Mouse (Mus musculus) forebrain, embryonic 11.5 days (tissue): Measurements from ENCODE around the gene Sox6. TPM values are rescaled to one million over a fixed set of nuclear protein-coding genes. Genes with fewer than 3 reads are reported as not detected.

Experiments
- ATAC-seq: fragments of 200-750 bp; cut with Nextera tagmentation; replicated peaks from 2 replicates; pipeline ENCODE4 v1.8.0; 2017; ENCODE audit warnings: moderate TSS enrichment; ENCODE audit not compliant: low FRiP score
- DNase-seq: peaks from one replicate; pipeline ENCODE4 v3.0.0-alpha.2; 2017; ENCODE audit warnings: low spot score
- H3K27ac ChIP-seq: fragments of 300-500 bp; sonication (generic); 2 replicates; pipeline ENCODE4 v1.5.1; 2014; ENCODE audit warnings: low read depth, low read length
- H3K27me3 ChIP-seq: fragments of 300-500 bp; sonication (generic); 2 replicates; pipeline ENCODE4 v1.6.1; 2014; ENCODE audit warnings: mild to moderate bottlenecking, low read length, mixed read lengths; ENCODE audit not compliant: control insufficient read depth, insufficient read depth
- H3K36me3 ChIP-seq: fragments of 300-500 bp; sonication (generic); 2 replicates; pipeline ENCODE4 v1.6.1; 2014; ENCODE audit warnings: mild to moderate bottlenecking, low read length, moderate library complexity, mixed read lengths; ENCODE audit not compliant: control insufficient read depth, insufficient read depth
- H3K4me1 ChIP-seq: fragments of 300-500 bp; sonication (generic); replicated peaks from 2 replicates; pipeline ENCODE4 v1.6.1; 2014; ENCODE audit warnings: low read length, mixed read lengths; ENCODE audit not compliant: control insufficient read depth, insufficient read depth
- H3K4me2 ChIP-seq: fragments of 300-500 bp; sonication (generic); 2 replicates; pipeline ENCODE4 v1.6.1; 2014; ENCODE audit warnings: low read depth, mild to moderate bottlenecking, low read length, moderate library complexity, mixed read lengths; ENCODE audit not compliant: severe bottlenecking
- H3K4me3 ChIP-seq: fragments of 300-500 bp; sonication (generic); 2 replicates; pipeline ENCODE4 v1.5.1; 2014; ENCODE audit warnings: low read depth, low read length
- H3K9ac ChIP-seq: fragments of 300-500 bp; sonication (generic); 2 replicates; pipeline ENCODE4 v1.6.1; 2014; ENCODE audit warnings: low read length
- H3K9me3 ChIP-seq: fragments of 300-500 bp; sonication (generic); 2 replicates; pipeline ENCODE4 v1.6.1; 2016; ENCODE audit warnings: low read length, mixed read lengths; ENCODE audit not compliant: control insufficient read depth
- WGBS: fragments of 180-500 bp; shearing (Covaris S2); extraction: QIAGEN DNeasy Blood & Tissue Kit; methylation state at CpG from one replicate; pipeline ENCODE4 v1.1.7; 2014; 5-methylcytosine and 5-hydroxymethylcytosine counted together
- polyA plus RNA-seq: library from polyadenylated mRNA; unstranded; fragments of >200 nt; fragmentation: Nextera tagmentation; extraction: Ambion mirVana; gene quantifications from 2 replicates; pipeline ENCODE4 v1.2.1, GENCODE M21; 2014

Sox6 gene
- polyA plus RNA-seq, 1 experiment from 2014 or later, result 154 TPM

- Histone ChIP-seq H3K36me3 (no peaks in the 10 kb centered on the region), H3K27me3 (no peaks in the 10 kb centered on the region), H3K4me2 (peak overlapping the region; percentile 100), H3K9me3 (no peaks in the 10 kb centered on the region), H3K4me1 (peaks cover 10% of the 10 kb centered on the region; the same call in 1 of the 2 replicates), H3K27ac (peak overlapping the region; percentile 96), H3K4me3 (peak overlapping the region; percentile 55), H3K9ac (peak overlapping the region; percentile 98)
- 4% methylated on average over 26 of the region's 26 CpGs for WGBS
- peak; percentile 83 for DNase-seq
- ATAC-seq, result peak; percentile 27
Measured at GRCm38 (mm10) chr7:116030597-116031387, 7.8 kb downstream of the Sox6 start.

DNA sequence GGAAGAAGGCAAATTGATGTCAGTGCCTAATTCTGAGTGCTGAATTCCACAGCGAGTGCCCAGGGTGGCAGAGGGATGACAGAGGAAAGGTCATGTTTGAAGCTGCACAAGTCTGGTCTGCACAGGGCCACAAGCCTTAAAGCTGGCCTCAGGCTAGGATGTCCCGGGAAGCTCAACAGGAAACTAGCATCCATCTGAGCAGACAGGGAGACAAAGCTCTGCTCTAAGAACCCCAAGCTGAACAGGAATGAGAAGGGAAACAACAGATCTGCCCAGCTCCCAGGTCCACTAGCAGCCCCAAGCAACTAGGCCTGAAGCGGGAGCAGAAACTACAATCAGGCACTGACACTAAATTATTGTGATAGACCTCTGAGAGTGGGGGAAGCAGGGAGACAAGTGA lies 8.6 kb downstream of the Sox6 start:
- Histone ChIP-seq H3K36me3 (no peaks in the 10 kb centered on the region), H3K4me1 (peaks cover 10% of the 10 kb centered on the region; the same call in 1 of the 2 replicates), H3K27ac (peak overlapping the region; percentile 96), H3K9me3 (no peaks in the 10 kb centered on the region), H3K4me2 (peak overlapping the region; percentile 100), H3K9ac (peak overlapping the region; percentile 98), H3K27me3 (no peaks in the 10 kb centered on the region), H3K4me3 (peak overlapping the region; percentile 55)
- 15% methylated on average over 3 of the region's 3 CpGs for WGBS
- DNase-seq (no peak), ATAC-seq (no peak)

DNA sequence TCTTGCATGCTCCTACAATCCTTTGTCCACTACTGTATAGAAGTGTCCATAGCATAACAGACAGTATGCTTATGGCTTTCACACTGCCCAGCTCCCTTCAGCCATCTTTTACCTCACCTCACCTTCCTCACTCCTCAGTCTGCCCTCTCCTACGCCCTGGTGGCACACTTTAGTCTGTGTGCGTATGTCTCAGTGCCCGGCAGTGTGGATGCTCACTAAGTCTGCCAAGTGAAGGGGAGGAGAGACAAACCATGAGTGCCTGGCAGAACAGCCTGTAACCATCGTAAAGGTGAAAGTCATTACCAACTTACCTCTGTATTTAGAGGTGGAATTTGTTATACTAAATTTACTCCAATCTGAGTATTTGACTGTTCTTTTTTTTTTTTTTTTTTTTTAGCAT lies 35.9 kb downstream of the Sox6 start:
- no peak overlapping the region for H3K27ac ChIP-seq
- H3K4me2 ChIP-seq, result no peak overlapping the region
- H3K27me3 ChIP-seq, result no peaks in the 10 kb centered on the region
- H3K36me3 ChIP-seq, result no peaks in the 10 kb centered on the region
- peaks cover 3% of the 10 kb centered on the region; the same call in 1 of the 2 replicates for H3K4me1 ChIP-seq
- no peaks in the 10 kb centered on the region for H3K9me3 ChIP-seq
- ATAC-seq (no peak), DNase-seq (no peak)
- H3K4me3 ChIP-seq, result no peak overlapping the region
- 92% methylated on average over 4 of the region's 4 CpGs for WGBS
- H3K9ac ChIP-seq, result no peak overlapping the region

DNA sequence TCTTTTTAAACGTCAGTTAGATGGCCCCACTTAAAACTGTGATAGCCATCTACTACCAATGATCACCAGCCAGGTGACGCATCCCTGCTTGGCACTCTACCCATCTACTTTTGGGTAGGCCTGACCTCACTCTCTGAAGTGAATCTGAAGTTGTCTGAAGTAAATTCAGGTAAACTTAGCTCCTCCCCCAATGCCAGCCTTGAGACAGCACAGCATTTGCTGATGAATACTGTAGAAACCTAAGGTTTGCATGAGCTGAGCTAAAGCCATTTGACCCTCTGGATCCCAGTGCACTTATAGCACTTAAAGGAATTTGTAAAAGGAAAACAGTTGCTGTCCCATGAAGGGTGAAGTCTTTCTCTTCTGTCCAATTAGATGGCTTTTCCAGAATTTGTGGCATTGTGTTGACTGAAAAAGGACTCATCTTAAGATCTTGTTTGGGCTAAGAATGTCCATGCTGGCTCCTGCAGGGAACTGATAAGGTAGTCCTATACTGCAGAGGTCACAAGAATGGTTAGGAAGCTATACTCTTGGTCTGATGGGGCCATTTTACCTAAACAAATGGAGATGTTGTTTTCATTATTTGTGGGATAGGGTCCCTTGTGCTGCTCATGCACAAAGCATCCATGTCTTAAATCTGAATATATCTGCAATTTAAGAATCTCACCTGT lies 50.4 kb downstream of the Sox6 start:
- ATAC-seq (no peak), DNase-seq (no peak)
- Histone ChIP-seq H3K9ac (no peak overlapping the region), H3K9me3 (no peaks in the 10 kb centered on the region), H3K4me2 (no peak overlapping the region), H3K36me3 (no peaks in the 10 kb centered on the region), H3K4me3 (no peak overlapping the region), H3K27me3 (no peaks in the 10 kb centered on the region), H3K27ac (no peak overlapping the region), H3K4me1 (no peaks in the 10 kb centered on the region)
- WGBS, result 84% methylated on average over 2 of the region's 2 CpGs

GRCm38 (mm10) chr7:115985716-115986115 lies 52.9 kb downstream of the Sox6 start:
- WGBS, result 81% methylated on average over 6 of the region's 6 CpGs
- DNase-seq, result no peak

DNA sequence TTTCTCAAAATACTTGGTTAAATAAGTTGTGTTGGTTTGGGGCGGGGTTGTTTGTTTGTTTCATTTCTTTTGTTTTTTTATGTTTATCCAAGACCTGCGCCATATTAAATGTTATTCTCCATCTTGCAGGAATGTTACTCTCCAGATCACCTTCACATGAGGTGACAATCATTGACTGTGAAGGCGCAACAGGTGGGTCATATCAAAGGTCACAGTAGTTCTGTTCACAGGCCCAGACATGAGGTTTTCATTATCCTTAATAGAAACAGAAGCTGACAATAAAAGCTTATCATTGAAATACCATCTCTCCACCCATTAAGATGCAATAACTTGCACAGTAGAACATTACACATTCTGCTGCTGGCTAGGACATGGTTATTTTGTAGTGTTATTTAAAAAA lies 54.5 kb downstream of the Sox6 start:
- Histone ChIP-seq H3K4me2 (no peak overlapping the region), H3K4me1 (no peaks in the 10 kb centered on the region), H3K27ac (no peak overlapping the region), H3K9ac (no peak overlapping the region), H3K9me3 (no peaks in the 10 kb centered on the region), H3K4me3 (no peak overlapping the region), H3K36me3 (no peaks in the 10 kb centered on the region), H3K27me3 (no peaks in the 10 kb centered on the region)
- WGBS, result 94% methylated on average over 3 of the region's 3 CpGs
- DNase-seq, result no peak
- ATAC-seq, result no peak

More at GRCm38 (mm10) chr7:115985716-115986115, 52.9 kb downstream of the Sox6 start:
- Histone ChIP-seq H3K4me3 (no peak overlapping the region), H3K36me3 (no peaks in the 10 kb centered on the region), H3K9me3 (no peaks in the 10 kb centered on the region), H3K4me2 (no peak overlapping the region), H3K27me3 (no peaks in the 10 kb centered on the region), H3K9ac (no peak overlapping the region), H3K27ac (no peak overlapping the region), H3K4me1 (no peaks in the 10 kb centered on the region)
- no peak for ATAC-seq

- Histone ChIP-seq H3K9me3 (no peaks in the 10 kb centered on the region), H3K4me3 (no peak overlapping the region), H3K4me1 (no peaks in the 10 kb centered on the region), H3K27ac (no peak overlapping the region), H3K27me3 (no peaks in the 10 kb centered on the region), H3K9ac (no peak overlapping the region), H3K36me3 (no peaks in the 10 kb centered on the region), H3K4me2 (no peak overlapping the region)
- ATAC-seq (no peak), DNase-seq (no peak)
- WGBS, result 83% methylated on average over 5 of the region's 5 CpGs
Measured at GRCm38 (mm10) chr7:115979813-115980512, 58.6 kb downstream of the Sox6 start.

- WGBS, result 91% methylated on average over 2 of the region's 2 CpGs
- Histone ChIP-seq H3K9me3 (no peaks in the 10 kb centered on the region), H3K9ac (no peak overlapping the region), H3K27ac (no peak overlapping the region), H3K27me3 (no peaks in the 10 kb centered on the region), H3K36me3 (no peaks in the 10 kb centered on the region; the same call in 1 of the 2 replicates), H3K4me1 (no peaks in the 10 kb centered on the region), H3K4me2 (no peak overlapping the region), H3K4me3 (no peak overlapping the region)
- no peak for DNase-seq
- ATAC-seq, result no peak
Measured at GRCm38 (mm10) chr7:115974518-115974917, 64.1 kb downstream of the Sox6 start.
